Mouse (Mus musculus) kidney, postnatal 36 days (tissue): ENCODE measurements around the gene Yrdc.

Experiments
- DNase-seq, 2 experiments: peaks; one replicate each; pipeline ENCODE4 v3.0.0; 2021 to 2022; ENCODE audit warnings: mixed read lengths in 2 of 2

The Yrdc gene

GRCm38 (mm10) chr4:124850933-124851658, 617 bp downstream of the Yrdc start, which contains the start of gene 1110065P20Rik:
TSS of gene 1110065P20Rik (minus strand) at chr4:124851196.
- peak; percentile 89 to 93 for DNase-seq

GRCm38 (mm10) chr4:124856294-124856693, 5.8 kb downstream of the Yrdc start:
- DNase-seq, result no peak

- DNase-seq, result peak in 1 of 2 experiments; percentile 32
These were observed 7.9 kb downstream of the Yrdc start for GRCm38 (mm10) chr4:124858370-124858769.

- DNase-seq, result peak; percentile 54 to 89
These were observed 10.0 kb downstream of the Yrdc start for GRCm38 (mm10) chr4:124860446-124860845.

- DNase-seq, result no peak
These were observed 11.1 kb downstream of the Yrdc start, which contains the start of gene Maneal for GRCm38 (mm10) chr4:124861283-124862188. TSS of gene Maneal (minus strand) at chr4:124862171.

GRCm38 (mm10) chr4:124872719-124873118, 22.2 kb downstream of the Yrdc start:
- DNase-seq, result no peak

- DNase-seq, result no peak
These were observed 30.1 kb downstream of the Yrdc start, which contains the start of gene Epha10 for GRCm38 (mm10) chr4:124880599-124880998. TSS of gene Epha10 (plus strand) at chr4:124880899.

- no peak for DNase-seq
These were observed 30.9 kb downstream of the Yrdc start for GRCm38 (mm10) chr4:124881341-124881908.

GRCm38 (mm10) chr4:124882151-124882729, 31.8 kb downstream of the Yrdc start:
- DNase-seq, result peak; percentile 5 to 71

GRCm38 (mm10) chr4:124888702-124889101, 38.2 kb downstream of the Yrdc start:
- DNase-seq, result no peak

- DNase-seq, result no peak
These were observed 39.5 kb downstream of the Yrdc start for GRCm38 (mm10) chr4:124889935-124890334.

GRCm38 (mm10) chr4:124890831-124891230, 40.4 kb downstream of the Yrdc start:
- no peak for DNase-seq

- DNase-seq, result no peak
These were observed 43.3 kb downstream of the Yrdc start for GRCm38 (mm10) chr4:124893769-124894168.

GRCm38 (mm10) chr4:124894508-124895428, 44.3 kb downstream of the Yrdc start:
- DNase-seq, result no peak

- DNase-seq, result no peak
These were observed 47.9 kb downstream of the Yrdc start for GRCm38 (mm10) chr4:124898428-124898827.

GRCm38 (mm10) chr4:124899906-124900305, 49.4 kb downstream of the Yrdc start:
- no peak for DNase-seq
